In genomic region chr1:52727056-52727900, GRCm38 (mm10) we compare ENCODE assay signal across 7 mouse cellular contexts. TPM values are rescaled to one million over a fixed set of nuclear protein-coding genes. Genes with fewer than 3 reads are reported as not detected.
DNase-seq lines count a peak whose midpoint lies in the region; ATAC-seq and TF ChIP-seq lines count a peak whose summit lies in the region.

Mfsd6 (minus strand) TSS chr1:52727462.

- TF ChIP-seq POLR2A in heart, adult 2 months (IDR thresholded peaks at IDR 0.05; ENCODE audit: insufficient read depth, low read depth, low read length), result no peak

- peak within 1 kb of the TSS; percentile 99 for H3K4me2 ChIP-seq in limb, embryonic 13.5 days (replicated peaks)
- peak within 1 kb of the TSS; percentile 81 for H3K4me2 ChIP-seq in midbrain, embryonic 13.5 days (replicated peaks)

- H3K79me2 ChIP-seq in heart, adult 2 months (replicated peaks; ENCODE audit: control insufficient read depth, insufficient read depth, low read length), result no peaks in the 10 kb centered on the region

- intact Hi-C loops in heart, adult 2 months (cut with DNase I), result loop anchor here (2.0 to 5.0 kb wide), 2 partner anchors 50 to 80 kb away; no protein-coding TSS in a partner anchor

- no peaks in the 10 kb centered on the region for H3K36me3 ChIP-seq in embryonic facial prominence, embryonic 10.5 days (replicated peaks)
- H3K36me3 ChIP-seq in heart, adult 2 months (ENCODE audit: control insufficient read depth, insufficient read depth, low read length), result no peaks in the 10 kb centered on the region
- no peaks in the 10 kb centered on the region for H3K36me3 ChIP-seq in limb, embryonic 13.5 days
- H3K36me3 ChIP-seq in midbrain, embryonic 13.5 days, result no peaks in the 10 kb centered on the region

- no peak for TF ChIP-seq EP300 in heart, adult 2 months (IDR thresholded peaks at IDR 0.05; ENCODE audit: insufficient read depth, low read depth, low read length)

- peak; percentile 64 for DNase-seq in adrenal gland, postnatal 14 days
- DNase-seq in embryonic facial prominence, embryonic 10.5 days (ENCODE audit: low spot score), result peak; percentile 66
- peak; percentile 78 to 80 for DNase-seq in heart, adult 2 months
- peak; percentile 74 for DNase-seq in kidney, adult 18-20 months
- peak; percentile 6 for DNase-seq in spleen, adult 12 weeks (ENCODE audit: low spot score)

- H3K4me1 ChIP-seq in embryonic facial prominence, embryonic 10.5 days, result peaks cover 11% of the 10 kb centered on the region
- peaks cover 2% of the 10 kb centered on the region for H3K4me1 ChIP-seq in heart, adult 2 months (ENCODE audit: control insufficient read depth, insufficient read depth, low read length)
- H3K4me1 ChIP-seq in limb, embryonic 13.5 days, result peaks cover 5% of the 10 kb centered on the region
- peaks cover 20% of the 10 kb centered on the region for H3K4me1 ChIP-seq in midbrain, embryonic 13.5 days (replicated peaks)

- peak within 1 kb of the TSS; percentile 98 for H3K9ac ChIP-seq in heart, adult 2 months (ENCODE audit: low read depth, low read length)
- peak within 1 kb of the TSS; percentile 77 for H3K9ac ChIP-seq in limb, embryonic 13.5 days
- peak within 1 kb of the TSS; percentile 94 for H3K9ac ChIP-seq in midbrain, embryonic 13.5 days (replicated peaks)

- no peaks in the 10 kb centered on the region for H3K9me3 ChIP-seq in embryonic facial prominence, embryonic 10.5 days
- H3K9me3 ChIP-seq in limb, embryonic 13.5 days, result no peaks in the 10 kb centered on the region
- no peaks in the 10 kb centered on the region for H3K9me3 ChIP-seq in midbrain, embryonic 13.5 days

- peak within 1 kb of the TSS; percentile 92 for H3K4me3 ChIP-seq in embryonic facial prominence, embryonic 10.5 days
- peak within 1 kb of the TSS; percentile 61 for H3K4me3 ChIP-seq in heart, adult 2 months
- peak within 1 kb of the TSS; percentile 79 for H3K4me3 ChIP-seq in limb, embryonic 13.5 days
- peak within 1 kb of the TSS; percentile 87 for H3K4me3 ChIP-seq in midbrain, embryonic 13.5 days (replicated peaks)

- peak; percentile 22; the same call in 1 of the 2 replicates for TF ChIP-seq CTCF in heart, adult 2 months (IDR thresholded peaks at IDR 0.05)

- peak; percentile 58 for ATAC-seq in limb, embryonic 13.5 days (ENCODE audit: low FRiP score, low read depth)
- ATAC-seq in midbrain, embryonic 13.5 days, result peak; percentile 71

- H3K27ac ChIP-seq in embryonic facial prominence, embryonic 10.5 days (replicated peaks), result peak within 1 kb of the TSS; percentile 86
- H3K27ac ChIP-seq in heart, adult 2 months, result peak within 1 kb of the TSS; percentile 87
- H3K27ac ChIP-seq in limb, embryonic 13.5 days, result no peak within 1 kb of the TSS
- peak within 1 kb of the TSS; percentile 92 for H3K27ac ChIP-seq in midbrain, embryonic 13.5 days

- H3K27me3 ChIP-seq in embryonic facial prominence, embryonic 10.5 days (replicated peaks; ENCODE audit: low read depth, poor library complexity, severe bottlenecking), result peaks cover 39% of the 10 kb centered on the region
- no peaks in the 10 kb centered on the region for H3K27me3 ChIP-seq in heart, adult 2 months (ENCODE audit: control insufficient read depth, insufficient read depth, low read length)
- H3K27me3 ChIP-seq in limb, embryonic 13.5 days, result peaks cover 46% of the 10 kb centered on the region
- H3K27me3 ChIP-seq in midbrain, embryonic 13.5 days, result 0 out of 2 replicates have a peak, but pooled peaks cover 3% of the 10 kb centered on the region

- 1% methylated on average over 63 of the region's 63 CpGs for WGBS in embryonic facial prominence, embryonic 10.5 days
- WGBS in heart, adult 2 months, result 3% methylated on average over 63 of the region's 63 CpGs
- 2% methylated on average over 24 of the region's 63 CpGs for WGBS in limb, embryonic 13.5 days
- WGBS in midbrain, embryonic 13.5 days, result 2% methylated on average over 42 of the region's 63 CpGs

RNA-seq across cellular contexts. Expression of gene Mfsd6, which starts in this region (rescaled TPM):
- 16.4 and 18.4 TPM in 2 replicates for total RNA-seq in adrenal gland, postnatal 14 days (2021)
- polyA plus RNA-seq in embryonic facial prominence, embryonic 10.5 days (2016; fragmentation: Nextera tagmentation; extraction: Ambion mirVana), result 1.0 and 1.3 TPM in 2 replicates
- 10 to 100 TPM; 18.9 to 20.1 TPM for total RNA-seq in heart, adult 2 months (2021)
- polyA plus RNA-seq in heart, adult 2 months (2012; rRNA removed), result 10.3 and 15.8 TPM in 2 replicates
- polyA plus RNA-seq in limb, embryonic 13.5 days (2015; fragmentation: Nextera tagmentation; extraction: Ambion mirVana), result 1.1 and 1.3 TPM in 2 replicates
- polyA plus RNA-seq in midbrain, embryonic 13.5 days (2015; fragmentation: Nextera tagmentation; extraction: Ambion mirVana), result 7.0 and 8.1 TPM in 2 replicates

Comparison
In these comparisons a context has a peak if more than half of its experiments do, and no peak if none do; other contexts are left out.
1. DNase-seq: peak in every context shown above with its lines; median percentile 79 in heart, adult 2 months; 74 in kidney, adult 18-20 months; 66 in embryonic facial prominence, embryonic 10.5 days; 64 in adrenal gland, postnatal 14 days; 6 in spleen, adult 12 weeks.